Mouse (Mus musculus) heart, postnatal 0 days (tissue): ENCODE measurements around the gene Sec31b.

ENCODE experiments used
- CTCF ChIP-seq: IDR thresholded peaks from 2 replicates; pipeline ENCODE4 v1.5.1; 2016; ENCODE audit warnings: antibody characterized with exemption, control low read depth, low read depth
- EP300 ChIP-seq: IDR thresholded peaks from 2 replicates; pipeline ENCODE4 v1.6.1; 2016; ENCODE audit warnings: antibody characterized with exemption, low read depth

DNA sequence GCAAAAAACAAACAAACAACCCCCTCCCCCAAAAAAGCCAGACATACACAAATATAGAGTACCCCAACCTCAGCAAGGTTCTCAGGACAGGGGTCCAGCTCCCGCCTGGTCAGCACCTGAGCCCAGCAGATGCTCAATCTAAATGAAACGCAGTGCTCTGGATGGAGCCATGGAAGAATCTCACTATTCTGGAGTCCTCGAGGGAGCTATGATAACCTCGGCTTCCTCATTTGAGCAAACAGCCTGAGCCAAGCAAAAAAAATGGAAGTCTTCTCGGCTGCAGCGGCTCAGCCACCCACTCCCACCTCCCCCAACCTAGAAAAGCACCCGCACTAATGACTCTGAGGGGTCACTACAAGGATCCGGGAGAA lies 8.8 kb upstream of the Sec31b start:
- TF ChIP-seq CTCF = no peak
- TF ChIP-seq EP300 = no peak
